Mouse (Mus musculus) forebrain, embryonic 13.5 days (tissue): ENCODE results near the gene Pomgnt2. TPM values are rescaled to one million over a fixed set of nuclear protein-coding genes. Genes with fewer than 3 reads are reported as not detected.
"Not testable (repeated sequence)": the region's sequence is repeated elsewhere in the genome, so short reads cannot be mapped to it uniquely, and the experiment has no call there.

Experiments used
- ATAC-seq: fragments of 200-750 bp; cut with Nextera tagmentation; 2 replicates; pipeline ENCODE4 v1.8.0; 2017
- H3K27ac ChIP-seq: fragments of 300-500 bp; sonication (generic); 2 replicates; pipeline ENCODE4 v1.5.1; 2015; ENCODE audit warnings: inconsistent platforms, mild to moderate bottlenecking, moderate library complexity
- H3K27me3 ChIP-seq: fragments of 300-500 bp; sonication (generic); 2 replicates; pipeline ENCODE4 v1.6.1; 2015; ENCODE audit warnings: mild to moderate bottlenecking, inconsistent platforms
- H3K36me3 ChIP-seq: fragments of 300-500 bp; sonication (generic); 2 replicates; pipeline ENCODE4 v1.6.1; 2015; ENCODE audit warnings: mild to moderate bottlenecking, inconsistent platforms; ENCODE audit not compliant: poor library complexity, severe bottlenecking
- H3K4me1 ChIP-seq: fragments of 300-500 bp; sonication (generic); 2 replicates; pipeline ENCODE4 v1.6.1; 2015; ENCODE audit warnings: inconsistent platforms
- H3K4me2 ChIP-seq: fragments of 300-500 bp; sonication (generic); 2 replicates; pipeline ENCODE4 v1.6.1; 2015; ENCODE audit warnings: inconsistent platforms, mild to moderate bottlenecking, moderate library complexity
- H3K4me3 ChIP-seq: fragments of 300-500 bp; sonication (generic); 2 replicates; pipeline ENCODE4 v1.5.1; 2015; ENCODE audit warnings: mild to moderate bottlenecking, inconsistent platforms
- H3K9ac ChIP-seq: fragments of 300-500 bp; sonication (generic); 2 replicates; pipeline ENCODE4 v1.6.1; 2015; ENCODE audit warnings: mild to moderate bottlenecking, inconsistent platforms
- H3K9me3 ChIP-seq: fragments of 300-500 bp; sonication (generic); replicated peaks from 2 replicates; pipeline ENCODE4 v1.6.1; 2016; ENCODE audit warnings: inconsistent platforms
- WGBS: fragments of 180-500 bp; shearing (Covaris S2); methylation state at CpG from one replicate; pipeline ENCODE4 v1.1.7; 2015; 5-methylcytosine and 5-hydroxymethylcytosine counted together
- polyA plus RNA-seq: library from polyadenylated mRNA; unstranded; fragments of >200 nt; fragmentation: Nextera tagmentation; extraction: Ambion mirVana; gene quantifications from 2 replicates; pipeline ENCODE4 v1.2.1, GENCODE M21; 2015

Gene Pomgnt2
- polyA plus RNA-seq, 1 experiment from 2014 or later, result 16.7 TPM

DNA sequence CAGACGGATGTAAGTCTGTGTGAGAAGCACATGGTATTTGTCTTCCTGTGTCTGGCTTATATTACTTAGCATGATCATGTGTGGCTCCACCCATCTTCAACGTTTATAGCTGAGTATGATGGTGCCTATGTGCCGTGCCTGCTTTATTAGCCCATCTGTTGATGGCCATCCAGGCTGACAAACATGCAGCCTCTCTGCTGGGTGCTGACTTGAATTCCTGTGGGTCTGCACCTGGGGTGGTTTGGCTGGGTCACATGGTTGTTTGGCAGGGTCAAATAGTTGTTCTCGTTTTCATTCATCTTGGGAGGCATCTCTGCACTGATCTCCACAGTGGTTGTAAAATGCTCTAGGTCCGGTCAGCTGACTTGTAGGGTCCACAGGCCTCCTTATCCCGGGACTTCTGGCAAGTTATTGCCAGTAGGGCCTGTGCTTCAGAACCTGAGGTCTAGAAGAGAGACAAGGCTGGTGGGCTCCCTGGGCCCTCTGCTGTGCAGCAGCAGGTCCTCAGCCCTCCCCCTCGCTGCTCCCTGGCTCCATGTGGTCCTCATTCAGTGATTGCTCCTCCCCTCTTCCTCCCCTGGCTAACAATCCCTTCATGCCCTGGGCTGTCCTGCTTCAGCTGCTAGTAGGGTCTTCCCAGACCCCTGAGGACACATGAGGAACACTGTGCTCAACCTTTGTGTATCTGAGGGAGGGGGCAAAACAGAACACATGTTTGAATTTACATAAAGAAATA, 29.1 kb upstream of the Pomgnt2 start:
- Histone ChIP-seq H3K27ac (no peak overlapping the region), H3K9me3 (no peaks in the 10 kb centered on the region), H3K4me1 (peaks cover 7% of the 10 kb centered on the region; the same call in 1 of the 2 replicates), H3K4me3 (no peak overlapping the region), H3K9ac (no peak overlapping the region), H3K4me2 (no peak overlapping the region), H3K36me3 (no peaks in the 10 kb centered on the region), H3K27me3 (no peaks in the 10 kb centered on the region)
- WGBS, result 65% methylated on average over 7 of the region's 7 CpGs
- no peak for ATAC-seq

GRCm38 (mm10) chr9:122024419-122024818, 27.5 kb upstream of the Pomgnt2 start:
- Histone ChIP-seq H3K27me3 (no peaks in the 10 kb centered on the region), H3K4me2 (no peak overlapping the region), H3K4me3 (no peak overlapping the region), H3K9ac (no peak overlapping the region), H3K27ac (no peak overlapping the region), H3K9me3 (no peaks in the 10 kb centered on the region), H3K4me1 (peaks cover 3% of the 10 kb centered on the region), H3K36me3 (no peaks in the 10 kb centered on the region)
- no peak for ATAC-seq
- 95% methylated on average over 6 of the region's 6 CpGs for WGBS

DNA sequence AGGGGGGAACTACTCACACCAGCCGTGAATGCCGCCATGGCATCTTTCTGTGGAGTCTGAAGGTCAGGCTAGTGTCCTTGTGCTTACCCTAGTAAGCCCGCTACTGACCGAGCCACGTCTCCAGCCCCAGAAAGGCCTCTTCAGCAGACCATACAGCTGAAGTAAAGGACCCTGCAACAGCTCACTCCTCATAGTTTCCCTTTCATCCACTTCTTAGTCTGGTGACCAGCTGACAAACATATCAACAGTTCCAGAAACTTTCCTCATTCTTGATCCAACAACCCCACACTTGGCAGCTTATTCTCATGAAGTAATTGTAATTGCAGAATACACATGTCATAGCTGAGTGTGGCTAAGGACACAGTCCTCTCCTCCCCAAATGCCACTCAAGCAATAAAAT, 27.0 kb upstream of the Pomgnt2 start:
- no peak for ATAC-seq
- WGBS, result 73% methylated on average over 5 of the region's 5 CpGs
- Histone ChIP-seq H3K4me2 (no peak overlapping the region), H3K36me3 (no peaks in the 10 kb centered on the region), H3K9ac (no peak overlapping the region), H3K27ac (no peak overlapping the region), H3K4me3 (no peak overlapping the region), H3K4me1 (peaks cover 8% of the 10 kb centered on the region), H3K9me3 (no peaks in the 10 kb centered on the region), H3K27me3 (no peaks in the 10 kb centered on the region)

- ATAC-seq, result no peak
- 71% methylated on average over 9 of the region's 9 CpGs for whole genome bisulfite sequencing
Measured at GRCm38 (mm10) chr9:122022776-122023175, 25.9 kb upstream of the Pomgnt2 start.

GRCm38 (mm10) chr9:122021581-122021980, 24.7 kb upstream of the Pomgnt2 start:
- no peaks in the 10 kb centered on the region for H3K27me3 ChIP-seq
- no peak for ATAC-seq
- H3K4me2 ChIP-seq, result no peak overlapping the region
- H3K36me3 ChIP-seq, result no peaks in the 10 kb centered on the region
- WGBS, result 92% methylated on average over 5 of the region's 5 CpGs
- H3K4me1 ChIP-seq, result peaks cover 9% of the 10 kb centered on the region
- H3K9ac ChIP-seq, result no peak overlapping the region
- H3K27ac ChIP-seq, result no peak overlapping the region
- H3K9me3 ChIP-seq, result no peaks in the 10 kb centered on the region
- no peak overlapping the region for H3K4me3 ChIP-seq

More at GRCm38 (mm10) chr9:122022776-122023175, 25.9 kb upstream of the Pomgnt2 start:
- Histone ChIP-seq H3K27ac (no peak overlapping the region), H3K27me3 (no peaks in the 10 kb centered on the region), H3K4me3 (no peak overlapping the region), H3K36me3 (no peaks in the 10 kb centered on the region), H3K9me3 (no peaks in the 10 kb centered on the region), H3K4me2 (no peak overlapping the region), H3K4me1 (peaks cover 9% of the 10 kb centered on the region), H3K9ac (no peak overlapping the region)

DNA sequence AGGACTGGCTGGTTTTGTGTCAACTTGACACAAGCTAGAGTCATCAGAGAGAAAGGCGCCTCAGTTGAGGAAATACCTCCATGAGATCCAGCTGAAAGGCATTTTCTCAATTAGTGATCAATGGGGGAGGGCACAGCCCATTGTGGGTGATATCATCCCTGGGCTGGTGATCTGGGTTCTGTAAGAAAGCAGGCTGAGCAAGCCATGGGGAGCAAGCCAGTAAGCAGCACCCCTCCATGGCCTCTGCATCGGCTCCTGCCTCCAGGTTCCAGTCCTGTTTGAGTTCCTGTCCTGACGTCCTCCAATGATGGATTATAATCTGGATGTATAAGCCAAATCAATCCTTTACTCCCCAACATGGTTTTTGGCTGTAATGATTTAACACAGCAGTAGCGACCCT, 24.3 kb upstream of the Pomgnt2 start:
- H3K4me3 ChIP-seq, H3K4me2 ChIP-seq, H3K27me3 ChIP-seq, H3K36me3 ChIP-seq, H3K27ac ChIP-seq, H3K4me1 ChIP-seq, H3K9ac ChIP-seq, H3K9me3 ChIP-seq, ATAC-seq: not testable (repeated sequence)
- WGBS, result 93% methylated on average over 4 of the region's 4 CpGs

GRCm38 (mm10) chr9:122020321-122020720, 23.4 kb upstream of the Pomgnt2 start:
- Histone ChIP-seq H3K27ac (no peak overlapping the region), H3K4me2 (no peak overlapping the region), H3K36me3 (no peaks in the 10 kb centered on the region), H3K4me3 (no peak overlapping the region), H3K27me3 (no peaks in the 10 kb centered on the region), H3K9me3 (no peaks in the 10 kb centered on the region), H3K9ac (no peak overlapping the region), H3K4me1 (peaks cover 9% of the 10 kb centered on the region)
- 88% methylated on average over 4 of the region's 4 CpGs for WGBS
- ATAC-seq, result no peak

- Histone ChIP-seq H3K27me3 (no peaks in the 10 kb centered on the region), H3K9ac (no peak overlapping the region), H3K36me3 (no peaks in the 10 kb centered on the region), H3K4me1 (peaks cover 9% of the 10 kb centered on the region), H3K4me3 (no peak overlapping the region), H3K27ac (0 out of 2 replicates have a peak overlapping the region, but pooled peaks have one; percentile 42), H3K4me2 (peak overlapping the region; percentile 28), H3K9me3 (no peaks in the 10 kb centered on the region)
- ATAC-seq, result peak; percentile 89
- 8% methylated on average over 8 of the region's 8 CpGs for WGBS
Measured at GRCm38 (mm10) chr9:122018782-122019395, 22.0 kb upstream of the Pomgnt2 start.

DNA sequence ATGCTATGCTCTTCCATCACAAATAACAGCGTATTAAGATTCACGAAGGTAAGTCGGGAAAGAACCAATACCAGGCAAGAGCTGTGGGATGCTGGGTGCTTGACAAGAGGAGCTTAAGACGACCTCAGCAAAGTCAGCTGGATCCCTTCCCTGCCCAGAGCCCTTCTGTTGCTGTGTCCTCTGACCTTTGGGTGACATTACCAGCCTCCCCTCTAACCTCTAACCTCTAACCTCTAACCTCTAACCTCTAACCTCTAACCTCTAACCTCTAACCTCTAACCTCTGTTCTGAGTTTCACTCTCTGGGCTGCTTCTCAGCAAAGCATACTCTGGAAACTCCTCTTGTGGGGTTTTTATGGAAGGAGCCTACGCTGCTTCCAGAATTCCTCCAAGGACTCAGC, 21.2 kb upstream of the Pomgnt2 start:
- no peak overlapping the region for H3K9ac ChIP-seq
- WGBS, result 82% methylated on average over 5 of the region's 5 CpGs
- no peaks in the 10 kb centered on the region for H3K36me3 ChIP-seq
- H3K4me1 ChIP-seq, result peaks cover 9% of the 10 kb centered on the region
- H3K4me3 ChIP-seq, result no peak overlapping the region
- H3K27me3 ChIP-seq, result no peaks in the 10 kb centered on the region
- no peak overlapping the region for H3K27ac ChIP-seq
- H3K4me2 ChIP-seq, result no peak overlapping the region
- no peaks in the 10 kb centered on the region for H3K9me3 ChIP-seq
- no peak for ATAC-seq

- H3K36me3 ChIP-seq, result no peaks in the 10 kb centered on the region
- H3K4me2 ChIP-seq, result 0 out of 2 replicates have a peak overlapping the region, but pooled peaks have one; percentile 26
- H3K27ac ChIP-seq, result no peak overlapping the region
- no peak for ATAC-seq
- no peaks in the 10 kb centered on the region for H3K9me3 ChIP-seq
- WGBS, result 8% methylated on average over 10 of the region's 10 CpGs
- H3K4me3 ChIP-seq, result no peak overlapping the region
- no peaks in the 10 kb centered on the region for H3K27me3 ChIP-seq
- H3K4me1 ChIP-seq, result peaks cover 5% of the 10 kb centered on the region
- H3K9ac ChIP-seq, result no peak overlapping the region
Measured at GRCm38 (mm10) chr9:122014241-122014667, 17.3 kb upstream of the Pomgnt2 start.

DNA sequence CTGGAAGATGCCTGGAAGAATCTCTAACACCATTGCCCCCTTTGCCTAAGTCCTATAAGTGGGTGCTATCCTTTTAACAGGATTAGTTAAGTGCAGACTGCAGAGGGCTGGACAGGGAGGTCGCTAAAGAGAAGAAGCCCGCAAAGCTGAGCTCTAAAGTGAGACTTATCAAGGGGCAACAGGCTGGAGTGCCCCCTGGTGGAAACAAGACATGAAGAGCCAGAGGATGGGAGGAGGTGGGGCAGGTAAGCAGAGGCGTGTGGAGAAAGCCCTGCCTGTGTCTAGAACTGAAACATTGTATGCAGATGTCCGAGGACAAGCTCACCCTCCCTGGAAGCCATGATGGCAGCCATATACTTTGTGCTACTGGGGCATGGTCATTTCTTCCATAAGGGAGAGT, 16.7 kb upstream of the Pomgnt2 start:
- 81% methylated on average over 4 of the region's 4 CpGs for WGBS
- no peaks in the 10 kb centered on the region for H3K9me3 ChIP-seq
- H3K9ac ChIP-seq, result no peak overlapping the region
- H3K27me3 ChIP-seq, result no peaks in the 10 kb centered on the region
- H3K36me3 ChIP-seq, result no peaks in the 10 kb centered on the region
- ATAC-seq, result no peak
- H3K27ac ChIP-seq, result no peak overlapping the region
- no peak overlapping the region for H3K4me2 ChIP-seq
- H3K4me3 ChIP-seq, result no peak overlapping the region
- no peaks in the 10 kb centered on the region for H3K4me1 ChIP-seq

GRCm38 (mm10) chr9:122012816-122013215, 15.9 kb upstream of the Pomgnt2 start:
- no peak overlapping the region for H3K4me2 ChIP-seq
- no peak overlapping the region for H3K9ac ChIP-seq
- no peak for ATAC-seq
- no peaks in the 10 kb centered on the region for H3K27me3 ChIP-seq
- no peaks in the 10 kb centered on the region for H3K4me1 ChIP-seq
- WGBS, result 87% methylated on average over 2 of the region's 2 CpGs
- no peak overlapping the region for H3K27ac ChIP-seq
- no peaks in the 10 kb centered on the region for H3K36me3 ChIP-seq
- no peak overlapping the region for H3K4me3 ChIP-seq
- H3K9me3 ChIP-seq, result no peaks in the 10 kb centered on the region
